Mouse (Mus musculus): ENCODE results near the gene Dnm3.

Gene Dnm3

DNA sequence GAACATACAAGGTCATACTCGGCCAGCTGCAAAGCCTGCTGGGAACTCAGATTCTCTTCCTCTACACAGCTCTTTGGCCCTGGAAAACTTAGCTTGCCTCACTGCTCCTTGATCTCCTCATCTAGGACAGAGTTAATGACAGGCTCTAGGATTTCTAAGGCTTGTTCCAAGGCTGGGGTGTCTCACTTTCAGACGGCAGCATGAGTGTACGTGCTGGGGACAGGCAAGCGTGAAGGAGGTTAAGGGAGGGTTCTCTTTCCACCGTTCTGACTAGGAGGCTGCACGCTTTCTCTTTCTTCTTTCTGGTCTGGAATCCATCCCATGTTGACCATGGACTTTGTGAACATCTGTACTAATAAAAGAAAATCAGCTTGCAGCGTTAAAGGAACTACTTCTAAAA is 315.2 kb downstream of the Dnm3 start:
- no peak for DNase-seq (ENCODE audit: extremely low spot score)

DNA sequence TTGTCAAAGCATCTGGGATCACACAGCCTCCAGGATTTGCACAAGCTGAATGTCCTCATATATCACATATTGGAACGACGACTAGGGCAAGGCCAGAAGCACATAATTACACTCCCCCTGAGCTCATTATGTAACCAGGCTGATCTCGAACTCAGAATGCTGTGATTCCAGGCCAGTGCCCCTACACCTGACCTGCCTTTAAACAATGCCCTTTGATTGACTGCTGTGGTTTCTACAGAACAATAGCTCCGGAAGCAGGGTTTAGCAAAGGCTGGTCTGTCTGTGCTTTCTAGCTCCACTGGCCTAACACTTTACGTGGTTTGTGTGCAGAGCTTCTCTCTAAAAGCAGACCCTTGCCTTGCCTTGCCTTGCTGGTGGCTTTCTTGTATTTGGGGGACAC is 315.6 kb downstream of the Dnm3 start:
- no peak for DNase-seq (ENCODE audit: extremely low spot score)

DNA sequence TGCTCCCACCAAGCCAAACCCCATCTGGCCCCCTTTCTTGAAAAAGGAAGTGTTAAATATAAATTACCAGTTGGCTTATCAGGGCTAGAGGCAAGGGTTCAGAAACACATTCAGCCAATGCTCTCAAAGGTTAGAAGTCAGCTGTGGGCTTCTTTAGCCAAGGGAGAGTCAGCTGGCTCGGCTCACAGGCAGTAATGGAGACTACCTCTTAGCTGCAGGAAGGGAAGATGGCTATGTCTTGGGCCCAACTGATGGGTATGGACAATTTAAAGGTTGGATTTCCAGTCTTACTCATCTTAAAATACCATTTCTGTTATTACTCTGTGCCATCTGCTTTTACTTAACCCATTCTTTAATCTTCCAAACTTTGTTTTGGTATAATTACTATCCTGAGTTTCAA is 317.1 kb downstream of the Dnm3 start:
- no peak for DNase-seq (ENCODE audit: extremely low spot score)

DNA sequence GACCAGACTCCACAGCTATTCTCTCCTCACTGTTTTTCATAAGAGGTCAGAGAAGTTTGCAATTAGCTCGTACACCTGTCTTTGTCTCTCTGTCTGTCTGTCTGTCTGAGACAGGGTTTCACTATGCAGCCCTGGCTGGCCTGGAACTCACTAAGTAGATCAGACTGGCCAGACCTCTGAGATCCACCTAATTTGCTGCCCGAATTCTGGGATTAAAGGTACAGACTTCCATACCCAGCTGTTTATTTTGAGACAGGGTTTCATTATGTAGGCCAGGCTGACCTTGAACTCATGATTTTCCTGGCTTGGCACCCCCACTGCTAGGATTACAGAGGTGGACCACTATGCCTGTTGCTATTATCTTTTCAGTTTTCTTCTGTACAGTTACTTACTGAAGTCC is 319.3 kb downstream of the Dnm3 start:
- no peak for DNase-seq (ENCODE audit: extremely low spot score)

DNA sequence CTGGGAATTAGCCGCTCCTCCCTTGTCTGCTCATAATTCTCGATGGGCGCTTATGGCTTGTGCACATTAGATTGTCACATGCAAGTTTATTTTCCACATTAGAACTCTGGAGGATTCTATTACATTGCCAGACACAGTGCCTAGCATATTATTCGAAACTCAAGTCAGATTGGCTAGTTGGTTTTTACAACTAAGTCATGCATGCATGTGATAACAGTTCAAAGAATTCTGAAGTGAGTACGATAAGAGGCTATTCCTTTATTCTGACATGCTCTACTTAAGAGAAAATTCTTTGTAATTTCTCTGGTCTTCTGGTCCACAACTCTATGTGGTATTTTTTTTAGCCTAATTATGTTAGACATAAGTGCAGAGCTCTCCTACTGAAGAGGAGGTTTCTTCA is 320.2 kb downstream of the Dnm3 start:
- no peak for DNase-seq (ENCODE audit: extremely low spot score)

DNA sequence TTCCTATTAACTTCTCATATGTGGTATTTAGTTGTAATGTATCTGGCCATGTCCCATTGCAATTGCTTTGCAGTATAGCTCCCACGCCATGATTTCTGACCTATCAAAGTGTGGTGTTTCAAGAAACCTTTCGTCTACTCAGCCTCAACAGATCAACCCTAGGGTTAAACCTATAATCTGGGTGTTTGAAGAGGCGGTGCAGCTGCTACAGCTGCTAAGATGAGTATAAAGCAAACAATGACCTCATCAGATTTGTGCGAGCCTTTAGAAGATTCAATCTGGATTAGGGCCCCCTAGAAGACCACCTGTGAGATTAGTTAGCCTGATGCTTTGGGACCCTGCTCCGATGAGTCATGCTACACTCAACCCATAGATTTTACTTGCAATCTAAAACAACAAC is 321.0 kb downstream of the Dnm3 start:
- DNase-seq (ENCODE audit: extremely low spot score): no peak

DNA sequence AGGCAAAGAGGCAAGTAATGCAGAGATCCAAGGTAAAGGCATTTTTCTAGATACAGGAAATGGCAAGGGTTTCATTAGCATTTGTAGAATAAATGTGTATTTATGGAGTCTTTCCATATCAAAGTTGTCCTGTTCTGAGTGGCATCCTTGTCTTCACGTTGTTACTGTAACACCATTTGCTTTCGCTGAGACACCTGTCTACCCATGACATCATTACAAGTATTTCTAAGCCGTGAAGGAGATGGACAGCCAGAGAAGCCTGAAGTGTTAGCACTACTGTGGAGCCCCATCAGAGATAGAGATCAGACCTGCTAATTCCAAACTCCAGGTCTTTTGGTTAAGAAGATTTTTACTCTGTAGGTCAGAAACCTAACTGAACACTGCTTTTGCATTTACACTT is 322.3 kb downstream of the Dnm3 start:
- no peak for DNase-seq (ENCODE audit: extremely low spot score)

DNA sequence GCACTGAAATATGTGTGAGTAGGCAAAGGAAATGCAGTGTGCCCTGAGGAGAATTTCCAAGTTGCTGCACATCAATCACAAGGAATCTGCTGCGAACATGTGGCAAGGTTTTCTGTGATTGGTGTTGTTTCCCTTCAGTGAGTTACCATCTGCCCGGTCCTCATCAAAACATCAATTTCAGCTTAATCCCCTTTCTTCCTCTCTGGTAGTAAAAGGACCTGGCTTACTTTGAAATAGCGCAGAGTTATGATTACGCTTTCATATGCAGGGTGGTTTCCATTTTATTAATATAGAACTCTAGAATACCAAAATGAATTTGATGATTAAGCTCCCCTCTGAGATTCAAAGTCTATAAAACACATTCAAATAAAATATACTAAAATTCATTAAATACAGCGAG is 324.7 kb downstream of the Dnm3 start:
- DNase-seq (ENCODE audit: extremely low spot score): no peak

DNA sequence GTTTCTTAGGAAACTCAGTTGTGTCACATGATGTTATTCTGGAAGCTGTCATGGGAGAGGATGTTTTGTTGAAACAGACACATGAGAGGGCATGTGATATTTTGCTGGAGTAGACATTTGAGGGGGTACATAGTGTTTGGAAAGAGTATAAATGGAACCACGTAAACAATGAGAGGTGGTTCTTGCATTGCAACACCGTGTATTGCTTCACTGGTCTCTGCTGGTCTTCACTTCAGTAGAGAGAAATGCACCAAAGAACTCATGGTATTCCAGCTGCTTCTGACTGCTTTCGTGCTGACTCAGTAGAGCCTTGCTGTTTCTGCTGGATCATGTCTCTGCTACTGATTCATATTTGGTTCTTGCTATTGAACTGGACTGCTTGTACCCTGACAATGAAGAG is 328.1 kb downstream of the Dnm3 start:
- DNase-seq (ENCODE audit: extremely low spot score): no peak

DNA sequence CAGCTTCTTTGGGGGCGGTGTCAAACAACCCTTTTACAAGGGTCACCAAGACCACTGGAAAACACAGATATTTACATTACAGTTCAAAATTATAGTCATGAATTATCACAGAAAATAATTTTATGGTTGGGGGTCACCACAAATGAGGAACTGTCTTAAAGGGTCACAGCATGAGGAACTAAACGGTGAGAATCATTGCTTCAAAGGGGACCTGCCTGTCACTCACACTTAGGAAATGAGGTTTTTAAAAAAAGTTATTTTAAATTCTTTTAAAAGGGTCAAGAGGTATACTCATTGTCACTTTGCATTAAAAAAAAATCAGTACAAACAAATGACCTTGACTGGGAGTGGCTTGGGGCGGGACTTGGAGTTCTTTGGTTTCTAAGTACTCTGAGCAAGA is 330.3 kb downstream of the Dnm3 start:
- no peak for DNase-seq (ENCODE audit: extremely low spot score)

DNA sequence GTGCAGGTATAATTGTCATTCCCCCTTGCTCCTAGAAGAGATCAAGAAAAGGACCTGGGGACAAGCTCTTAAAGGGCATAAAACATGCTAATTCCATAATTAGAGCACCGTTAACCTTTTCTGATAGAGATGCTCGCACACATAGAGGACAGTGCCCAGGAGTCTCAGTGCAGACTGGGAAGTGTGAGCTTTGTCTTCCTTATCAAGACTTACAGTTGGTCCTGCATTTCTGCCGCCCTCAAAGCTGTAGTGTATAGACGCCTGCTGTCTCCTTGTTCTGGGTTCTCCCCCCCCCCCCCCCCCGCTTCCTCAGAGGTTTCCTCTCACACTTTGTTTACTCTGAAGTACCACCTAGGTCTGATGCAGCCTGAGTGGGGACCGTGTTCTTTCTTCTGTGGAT is 332.1 kb downstream of the Dnm3 start:
- no peak for DNase-seq (ENCODE audit: extremely low spot score)

DNA sequence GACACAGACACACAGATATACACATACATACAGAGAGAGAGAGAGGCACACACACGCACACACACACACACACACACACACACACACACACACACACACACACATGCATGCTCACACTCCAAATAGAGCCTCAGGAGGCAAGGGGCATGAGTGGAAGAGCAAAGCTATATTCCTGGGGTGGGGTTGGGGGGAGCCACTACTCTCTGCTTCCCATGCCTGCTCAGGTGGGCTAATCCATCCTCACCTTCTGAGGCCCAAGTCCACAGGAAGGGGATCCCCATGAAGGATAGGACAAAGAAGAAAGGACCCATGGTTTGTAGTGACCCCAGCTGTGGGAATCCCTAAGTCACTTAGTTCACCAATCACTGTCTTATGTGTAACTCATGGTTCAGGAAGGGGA is 332.8 kb downstream of the Dnm3 start:
- DNase-seq (ENCODE audit: extremely low spot score): no peak

DNA sequence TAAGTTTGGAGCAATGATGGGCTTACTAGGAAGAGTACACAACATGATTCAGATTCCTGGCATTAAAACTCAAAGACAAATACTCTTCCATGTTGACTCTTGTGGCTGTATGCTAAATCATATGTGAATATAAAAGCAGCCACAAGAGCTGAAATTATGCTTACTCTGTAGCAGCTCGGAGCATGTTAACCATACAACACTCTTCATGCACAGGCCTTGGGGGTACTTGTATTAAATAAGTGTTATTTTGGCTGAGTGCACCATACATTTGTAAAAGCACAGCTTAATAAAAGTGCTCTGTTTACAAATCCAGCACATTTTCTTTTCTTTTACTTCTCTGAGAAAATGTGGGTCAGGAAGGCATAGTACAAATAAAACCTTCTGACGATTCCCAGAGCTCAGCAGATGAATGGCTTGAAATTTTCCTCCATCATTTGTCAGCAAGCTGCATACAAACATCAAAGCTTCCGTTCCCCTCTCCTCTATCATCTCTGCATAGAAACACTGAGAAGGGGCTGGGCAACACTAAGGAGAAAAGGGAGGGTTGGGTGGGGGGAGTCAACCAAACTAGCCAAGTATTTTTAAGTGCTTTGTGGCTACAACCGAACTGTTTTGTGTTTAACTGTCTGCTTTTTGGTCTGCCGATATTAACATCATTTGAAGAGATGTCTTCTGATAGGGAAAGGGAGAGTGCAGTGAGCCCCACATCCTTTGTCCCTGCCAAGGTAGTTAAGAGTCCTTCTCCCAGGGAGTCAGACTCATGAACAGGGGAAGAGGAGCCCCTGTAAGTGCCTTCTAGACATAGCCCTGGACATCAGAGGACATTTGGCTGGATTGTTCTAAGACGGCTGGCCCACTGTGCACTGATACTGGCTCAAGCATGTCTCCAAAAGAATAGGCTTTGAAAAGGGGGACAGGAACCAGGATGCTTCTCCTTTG is 333.6 kb downstream of the Dnm3 start:
- DNase-seq (ENCODE audit: extremely low spot score): no peak

DNA sequence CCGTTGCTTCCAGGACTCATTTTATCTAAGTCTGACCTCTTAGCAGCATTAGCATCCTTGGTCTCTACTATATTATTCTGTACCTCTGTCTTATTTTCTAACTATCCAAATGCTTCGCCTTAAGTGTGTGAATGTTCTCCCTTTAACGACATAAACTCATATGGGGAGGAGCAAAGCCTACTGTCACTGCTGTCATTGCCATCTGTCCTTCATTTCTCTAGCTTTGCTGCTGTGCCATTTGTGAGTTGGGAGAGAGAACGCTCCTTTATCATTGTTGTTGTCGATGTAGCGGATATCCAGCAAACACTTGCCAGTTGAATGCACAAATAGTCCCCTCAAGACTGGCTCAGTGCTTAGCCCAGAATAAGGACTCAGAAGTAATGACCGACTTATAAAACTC is 335.5 kb downstream of the Dnm3 start:
- DNase-seq (ENCODE audit: extremely low spot score): no peak

DNA sequence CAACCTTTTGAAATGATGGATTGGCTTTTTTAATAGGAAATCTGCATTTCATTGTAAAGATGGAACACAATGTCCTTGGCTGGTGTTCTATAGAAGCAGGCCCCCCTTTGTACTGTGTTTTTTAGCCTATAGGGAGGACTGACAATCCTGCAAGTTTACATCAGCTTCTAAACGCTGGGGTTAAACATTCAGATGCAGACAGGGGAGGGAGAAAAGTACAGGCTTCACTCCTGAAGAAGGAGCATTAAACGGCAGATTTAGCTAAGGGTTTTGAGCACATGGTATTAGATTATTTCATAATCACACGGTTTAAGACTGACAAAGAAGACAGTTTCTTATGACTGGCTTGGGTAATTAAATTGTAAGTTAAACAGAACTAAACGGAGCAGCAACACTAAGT is 341.5 kb downstream of the Dnm3 start:
- no peak for DNase-seq (ENCODE audit: extremely low spot score)

DNA sequence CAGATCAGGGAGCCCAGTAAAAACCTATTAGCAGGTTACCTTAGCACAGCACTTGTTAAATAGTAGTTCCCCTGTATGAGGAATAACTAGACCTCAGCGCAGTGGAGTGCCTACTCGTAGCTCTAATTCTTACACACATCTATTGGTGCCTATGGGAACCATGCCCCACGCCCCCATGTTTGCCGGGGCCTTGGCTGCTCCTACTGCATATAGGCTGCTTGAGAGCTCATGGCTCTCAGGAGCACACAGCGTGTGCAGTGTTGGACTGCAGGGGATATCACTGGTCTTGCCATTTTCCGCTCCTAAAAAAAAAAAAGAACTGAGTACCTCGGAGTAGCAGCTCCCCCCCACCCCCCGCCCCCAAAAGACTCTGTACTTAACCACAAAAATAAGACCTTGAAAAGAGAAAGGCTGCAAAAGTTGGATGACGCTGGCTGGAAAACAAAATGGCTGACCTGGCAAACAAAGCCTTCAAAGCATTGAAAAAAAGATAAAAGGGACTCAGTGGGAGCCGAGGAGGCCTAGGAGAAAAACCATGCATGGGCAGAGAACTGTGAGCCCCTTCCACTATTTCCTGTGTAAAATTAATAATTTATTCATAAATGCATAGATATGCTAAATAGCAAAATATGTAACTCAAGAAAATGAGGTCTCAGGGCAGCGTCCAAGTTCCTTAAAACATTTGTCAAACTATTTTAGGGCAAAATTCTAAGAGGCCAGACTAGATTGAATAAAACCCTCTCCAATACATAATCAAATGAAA is 342.2 kb downstream of the Dnm3 start:
- DNase-seq (ENCODE audit: extremely low spot score): no peak

DNA sequence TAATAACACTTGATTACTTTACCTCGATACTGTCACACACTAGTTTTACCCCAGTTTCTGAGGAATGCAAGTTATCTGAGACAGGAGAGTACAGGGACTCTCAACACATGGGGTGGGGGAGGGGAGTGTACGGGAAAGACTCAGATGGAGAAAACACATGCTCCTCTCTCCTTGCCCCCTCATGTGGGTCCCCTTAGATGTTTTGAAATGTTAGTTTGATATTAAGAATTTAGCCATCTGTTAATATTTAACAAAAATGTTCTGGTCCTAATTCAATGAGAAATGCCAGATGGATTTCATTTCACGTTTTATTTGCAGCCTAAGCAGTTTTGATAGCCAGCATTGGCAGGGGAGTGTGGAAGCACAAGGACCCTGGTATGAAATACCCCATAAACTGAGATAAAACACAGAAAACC is 343.2 kb downstream of the Dnm3 start:
- DNase-seq (ENCODE audit: extremely low spot score): peak; percentile 10

DNA sequence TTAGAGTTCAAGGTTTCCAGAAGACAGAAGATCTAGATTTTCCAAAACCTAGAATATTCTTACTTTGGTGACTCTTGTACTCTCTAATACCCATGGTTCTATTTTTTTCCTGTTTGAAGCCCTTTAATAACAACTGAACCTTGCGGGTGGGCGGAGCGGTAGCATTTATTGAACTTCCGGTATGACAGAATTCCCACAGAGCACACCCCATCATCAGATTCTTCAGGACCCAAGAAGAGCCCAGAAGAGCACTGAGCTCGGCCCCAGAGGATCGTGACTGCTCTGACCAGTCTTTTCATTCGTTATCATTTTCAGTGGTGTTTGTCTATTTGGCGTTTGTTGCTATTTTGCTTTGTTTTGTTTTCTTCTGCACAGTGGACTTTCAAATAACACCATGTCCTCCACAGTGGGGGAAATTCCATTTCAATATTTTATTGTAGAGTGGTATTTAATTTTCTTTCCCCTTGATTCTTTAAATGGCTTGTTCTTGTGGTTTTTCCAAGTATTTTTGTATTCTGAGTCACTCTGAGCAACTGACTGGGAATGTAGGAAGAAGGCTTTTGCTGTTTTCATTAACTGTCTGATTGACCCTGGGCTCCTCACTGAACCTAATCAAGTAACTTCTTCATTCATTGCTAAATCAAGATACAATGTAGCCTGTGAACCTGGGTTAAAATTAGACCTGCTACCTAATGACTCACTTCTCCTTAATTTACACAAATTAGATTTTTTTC is 344.8 kb downstream of the Dnm3 start:
- no peak for DNase-seq (ENCODE audit: extremely low spot score)

DNA sequence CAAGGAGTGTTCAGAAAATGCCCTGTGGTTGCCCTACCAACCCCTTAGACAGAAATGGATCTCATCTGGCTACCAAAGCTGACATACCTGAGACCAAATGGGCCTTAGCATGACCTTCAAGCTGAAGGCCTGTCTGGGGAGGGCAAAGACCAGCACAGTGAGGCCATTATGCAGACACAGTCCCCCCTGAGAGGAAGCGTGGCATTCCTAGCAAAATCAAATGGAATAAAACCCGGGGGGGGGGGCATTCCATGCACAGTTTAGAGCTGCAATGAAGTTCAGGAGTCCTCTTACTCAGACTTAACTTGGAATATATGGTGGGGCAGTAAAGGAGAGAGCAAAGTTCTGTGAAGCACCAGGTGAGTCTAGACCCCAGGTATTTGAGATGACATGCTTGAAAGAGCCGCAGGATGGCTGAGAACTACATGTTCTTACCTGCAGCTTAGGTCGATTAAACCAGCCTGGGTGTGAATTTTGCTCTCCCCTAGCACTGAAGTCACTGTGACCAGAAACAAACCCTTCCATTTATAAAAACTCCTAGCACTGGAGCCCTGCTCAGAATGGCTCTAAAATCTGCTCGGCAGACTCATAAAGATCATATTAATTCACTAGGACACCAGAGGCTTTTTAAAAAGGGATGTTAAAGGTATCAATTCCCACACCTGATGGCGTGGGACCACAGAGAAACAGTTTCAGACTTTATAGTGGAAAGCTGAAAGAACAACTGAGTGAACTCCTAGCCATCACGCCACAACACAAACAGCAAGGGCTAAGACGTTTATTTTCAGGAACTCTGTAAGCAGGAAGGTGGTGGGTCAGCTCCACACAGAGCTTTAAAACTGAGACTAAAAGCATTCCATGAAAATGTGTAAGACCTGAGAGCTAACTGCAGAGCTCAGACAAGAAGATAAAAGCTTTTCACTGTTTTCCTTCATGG is 350.7 kb downstream of the Dnm3 start:
- DNase-seq (ENCODE audit: extremely low spot score): no peak

DNA sequence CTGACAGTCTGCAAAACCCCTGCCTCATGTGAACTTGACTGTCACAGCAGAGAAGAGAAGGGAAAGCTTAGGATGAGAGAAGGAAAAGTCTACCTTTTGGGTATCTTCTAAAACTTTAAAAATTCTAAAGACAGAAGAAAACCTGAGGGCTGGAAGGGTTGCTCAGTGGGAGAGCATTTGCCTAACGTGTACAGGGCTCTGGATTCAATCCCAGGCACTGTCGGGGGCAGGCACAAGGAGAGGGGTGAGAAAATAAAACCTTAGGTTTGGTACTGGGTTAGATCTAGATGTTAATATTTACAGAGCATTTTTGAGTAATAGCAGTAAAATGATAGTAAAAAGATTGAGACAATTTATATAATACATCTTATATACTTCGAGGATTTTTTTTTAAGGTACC is 353.4 kb downstream of the Dnm3 start:
- DNase-seq (ENCODE audit: extremely low spot score): no peak

DNA sequence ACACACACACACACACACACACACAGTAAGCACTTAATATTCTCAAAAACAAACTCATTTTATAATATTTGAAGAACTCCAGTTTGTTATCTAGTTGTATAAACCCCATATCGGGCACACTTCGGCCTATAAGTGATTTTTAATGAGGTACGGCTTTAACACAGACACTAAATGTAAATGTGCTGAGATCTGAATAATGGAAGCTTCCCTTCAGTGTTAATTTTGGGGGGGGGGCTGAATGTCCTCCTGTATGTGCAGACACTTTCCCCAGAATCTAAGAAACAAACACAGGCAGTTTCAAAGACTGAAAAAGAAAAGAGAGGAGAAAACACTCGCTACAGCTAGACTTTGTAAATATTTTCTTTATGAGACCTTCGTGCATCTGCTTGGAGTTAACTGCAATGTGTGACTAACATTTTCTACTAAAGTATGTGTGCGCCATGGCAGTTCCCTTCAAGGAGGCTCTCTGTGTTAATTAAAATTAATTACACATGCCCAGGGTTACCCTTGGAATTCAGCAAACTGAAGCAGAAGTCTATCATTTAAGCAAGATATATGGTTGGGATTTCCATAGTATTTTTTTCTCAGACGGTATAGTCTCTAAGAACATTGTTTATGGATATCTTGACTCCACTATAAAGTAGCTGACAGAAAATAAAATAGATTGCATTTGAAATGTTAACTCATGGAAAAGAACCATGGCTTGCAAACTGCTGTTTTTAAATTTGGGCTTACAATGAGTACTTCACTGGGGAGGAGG is 356.2 kb downstream of the Dnm3 start:
- peak; percentile 6 for DNase-seq (ENCODE audit: extremely low spot score)
